Mouse (Mus musculus) MEL (cell line): ENCODE results near the gene Uba1. TPM values are rescaled to one million over a fixed set of nuclear protein-coding genes. Genes with fewer than 3 reads are reported as not detected.
"Not testable (repeated sequence)": the region's sequence is repeated elsewhere in the genome, so short reads cannot be mapped to it uniquely, and the experiment has no call there.

Experiments
- DNase-seq: peaks from one replicate; pipeline ENCODE4 v3.0.0; 2011; ENCODE audit warnings: low read depth, low spot score
- H3K27ac ChIP-seq: 2 replicates; pipeline ENCODE4 v1.5.1; 2012; ENCODE audit warnings: low read depth, mild to moderate bottlenecking, control low read depth, low read length, moderate library complexity; ENCODE audit not compliant: control insufficient read depth
- H3K27me3 ChIP-seq, 2 experiments: fragments of 150-350 bp in 1 of 2; sonication (generic) in 1 of 2; 2 replicates each; pipeline ENCODE4 v1.6.1; 2012; ENCODE audit warnings: low read length in 2 of 2, mild to moderate bottlenecking in 2 of 2, improper control_type of control experiment in 1 of 2, moderate library complexity in 1 of 2; ENCODE audit not compliant: insufficient read depth in 2 of 2, control insufficient read depth in 1 of 2
- H3K36me3 ChIP-seq, 2 experiments: 2 replicates each; pipeline ENCODE4 v1.6.1; 2012 to 2014; ENCODE audit warnings: low read length in 2 of 2, improper control_type of control experiment in 1 of 2, inconsistent platforms in 1 of 2, mild to moderate bottlenecking in 1 of 2; ENCODE audit not compliant: insufficient read depth in 2 of 2, control insufficient read depth in 1 of 2
- H3K4me1 ChIP-seq, 2 experiments: fragments of 150-350 bp in 1 of 2; sonication (generic) in 1 of 2; 2 replicates each; pipeline ENCODE4 v1.6.1; 2012; ENCODE audit warnings: low read length in 2 of 2, improper control_type of control experiment in 1 of 2, mild to moderate bottlenecking in 1 of 2; ENCODE audit not compliant: insufficient read depth in 2 of 2, control insufficient read depth in 1 of 2
- H3K4me3 ChIP-seq, 2 experiments: fragments of 150-350 bp in 1 of 2; sonication (generic) in 1 of 2; 2 replicates each; pipeline ENCODE4 v1.5.1; 2012; ENCODE audit warnings: low read depth in 2 of 2, low read length in 2 of 2, mild to moderate bottlenecking in 2 of 2, moderate library complexity in 2 of 2, control low read depth in 1 of 2, improper control_type of control experiment in 1 of 2; ENCODE audit not compliant: control insufficient read depth in 1 of 2, insufficient read depth in 1 of 2
- H3K79me2 ChIP-seq: 2 replicates; pipeline ENCODE4 v1.6.1; 2012; ENCODE audit warnings: mild to moderate bottlenecking, low read length, moderate library complexity; ENCODE audit not compliant: control insufficient read depth, poor library complexity, insufficient read depth
- H3K9ac ChIP-seq: 2 replicates; pipeline ENCODE4 v1.6.1; 2012; ENCODE audit warnings: low read depth, mild to moderate bottlenecking, control low read depth, low read length, moderate library complexity; ENCODE audit not compliant: control insufficient read depth, poor library complexity, severe bottlenecking
- H3K9me3 ChIP-seq: fragments of 150-350 bp; sonication (generic); replicated peaks from 2 replicates; pipeline ENCODE4 v1.6.1; 2012; ENCODE audit warnings: mild to moderate bottlenecking, low read length, improper control_type of control experiment, moderate library complexity; ENCODE audit not compliant: insufficient read depth
- polyA plus RNA-seq, 2 experiments: library from polyadenylated mRNA; stranded (reverse) in 1 of 2; unstranded in 1 of 2; fragments of >175 nt in 1 of 2; fragments of >200 nt in 1 of 2; gene quantifications; 2 replicates each; pipeline versions ENCODE4 v1.2.1 to v1.2.4; 2012; ENCODE audit warnings: low replicate concordance in 2 of 2, low read depth in 1 of 2; ENCODE audit not compliant: insufficient read length in 2 of 2, insufficient read depth in 1 of 2, missing spikeins in 1 of 2
- total RNA-seq: library from RNA; depleted of rRNA; stranded (reverse); fragments of 300-350 nt; gene quantifications from 2 replicates; pipeline ENCODE4 v1.2.3, GENCODE M21; 2012; rRNA removed

The Uba1 gene
- total and polyA plus RNA-seq, 3 experiments = 269 to 704 (median 530) TPM

GRCm38 (mm10) chrX:20730048-20730447 is 71.9 kb downstream of the Uba1 start:
- H3K27me3 ChIP-seq, H3K4me3 ChIP-seq, H3K9me3 ChIP-seq, H3K9ac ChIP-seq, DNase-seq, H3K36me3 ChIP-seq, H3K27ac ChIP-seq, H3K4me1 ChIP-seq, H3K79me2 ChIP-seq: not testable (repeated sequence)

Other genes with a start within 250 kb of the Uba1 start
- 22.7 and 24.2 TPM in 2 replicates for gene Jade3, start 232.6 kb upstream of the Uba1 start, total RNA-seq
- 10 to 100 TPM in 1 of 2 experiments, not detected in 1; 19.7 TPM for gene Jade3, start 232.6 kb upstream of the Uba1 start, polyA plus RNA-seq
- gene Rgn, start 108.5 kb upstream of the Uba1 start, total RNA-seq = not detected in 2 replicates
- gene Rgn, start 108.5 kb upstream of the Uba1 start, polyA plus RNA-seq = not detected
- 154 and 158 TPM in 2 replicates for gene Rbm10, start 40.8 kb upstream of the Uba1 start, total RNA-seq
- gene Rbm10, start 40.8 kb upstream of the Uba1 start, polyA plus RNA-seq = 100 to 1,000 TPM in 1 of 2 experiments, not detected in 1; 183 TPM
- gene Ndufb11, start 40.7 kb upstream of the Uba1 start, total RNA-seq = 252 and 262 TPM in 2 replicates
- gene Ndufb11, start 40.7 kb upstream of the Uba1 start, polyA plus RNA-seq = 100 to 1,000 TPM in 1 of 2 experiments, not detected in 1; 357 TPM
- 31.9 and 36.6 TPM in 2 replicates for gene Cdk16, start 29.6 kb downstream of the Uba1 start, total RNA-seq
- gene Cdk16, start 29.6 kb downstream of the Uba1 start, polyA plus RNA-seq = 100 to 1,000 TPM in 1 of 2 experiments, not detected in 1; 136 TPM
- gene Usp11, start 45.6 kb downstream of the Uba1 start, total RNA-seq = 13.8 and 17.8 TPM in 2 replicates
- 10 to 100 TPM in 1 of 2 experiments, not detected in 1; 34.4 TPM for gene Usp11, start 45.6 kb downstream of the Uba1 start, polyA plus RNA-seq
- 98.2 and 115 TPM in 2 replicates for gene Araf, start 139.5 kb downstream of the Uba1 start, total RNA-seq
- 100 to 1,000 TPM; 174 to 236 TPM for gene Araf, start 139.5 kb downstream of the Uba1 start, polyA plus RNA-seq
- gene Timp1, start 211.8 kb downstream of the Uba1 start, total RNA-seq = 0.27 TPM in 1 of 2 replicates, not detected in the other
- gene Timp1, start 211.8 kb downstream of the Uba1 start, polyA plus RNA-seq = under 1 TPM in 1 of 2 experiments, not detected in 1; 0.49 TPM